Mouse (Mus musculus): Measurements from ENCODE around the gene Scaf4. TPM values are rescaled to one million over a fixed set of nuclear protein-coding genes. Genes with fewer than 3 reads are reported as not detected.

Scaf4 gene
- total RNA-seq, 2 experiments from 2014 or later: 40.2 to 46.7 TPM

GRCm38 (mm10) chr16:90214731-90215565 is 69.4 kb downstream of the Scaf4 start:
- intact Hi-C loops (cut with DNase I): no loop called here
- no peak for DNase-seq (ENCODE audit: extremely low spot score in 1 of 2, low spot score in 2 of 2)

- intact Hi-C loops (cut with DNase I): no loop called here
Observed at GRCm38 (mm10) chr16:90213477-90214339, 70.6 kb downstream of the Scaf4 start.

GRCm38 (mm10) chr16:90211767-90212166 is 72.5 kb downstream of the Scaf4 start:
- intact Hi-C loops (cut with DNase I): no loop called here
- DNase-seq (ENCODE audit: extremely low spot score in 1 of 2, low spot score in 2 of 2): no peak

More at GRCm38 (mm10) chr16:90213477-90214339, 70.6 kb downstream of the Scaf4 start:
- no peak for DNase-seq (ENCODE audit: extremely low spot score in 1 of 2, low spot score in 2 of 2)

- DNase-seq (ENCODE audit: extremely low spot score in 1 of 2, low spot score in 2 of 2): no peak
- intact Hi-C loops (cut with DNase I): no loop called here
Observed at GRCm38 (mm10) chr16:90210717-90211116, 73.6 kb downstream of the Scaf4 start.

GRCm38 (mm10) chr16:90208996-90209395 is 75.3 kb downstream of the Scaf4 start:
- intact Hi-C loops (cut with DNase I): no loop called here
- DNase-seq (ENCODE audit: extremely low spot score in 1 of 2, low spot score in 2 of 2): no peak

- DNase-seq (ENCODE audit: extremely low spot score in 1 of 2, low spot score in 2 of 2): no peak
Observed at GRCm38 (mm10) chr16:90204868-90205267, 79.4 kb downstream of the Scaf4 start.

GRCm38 (mm10) chr16:90203226-90203962 is 80.9 kb downstream of the Scaf4 start:
- intact Hi-C loops (cut with DNase I): no loop called here
- no peak for DNase-seq (ENCODE audit: extremely low spot score in 1 of 2, low spot score in 2 of 2)

More at GRCm38 (mm10) chr16:90204868-90205267, 79.4 kb downstream of the Scaf4 start:
- intact Hi-C loops (cut with DNase I): no loop called here

GRCm38 (mm10) chr16:90202140-90202539 is 82.2 kb downstream of the Scaf4 start:
- intact Hi-C loops (cut with DNase I): no loop called here
- no peak for DNase-seq (ENCODE audit: extremely low spot score in 1 of 2, low spot score in 2 of 2)

- intact Hi-C loops (cut with DNase I): no loop called here
- DNase-seq (ENCODE audit: extremely low spot score in 1 of 2, low spot score in 2 of 2): no peak
Observed at GRCm38 (mm10) chr16:90199174-90199573, 85.1 kb downstream of the Scaf4 start.

- intact Hi-C loops (cut with DNase I): no loop called here
- DNase-seq (ENCODE audit: extremely low spot score in 1 of 2, low spot score in 2 of 2): no peak
Observed at GRCm38 (mm10) chr16:90198626-90199025, 85.7 kb downstream of the Scaf4 start.

- intact Hi-C loops (cut with DNase I): no loop called here
- peak; percentile 37 to 86 for DNase-seq (ENCODE audit: extremely low spot score in 1 of 2, low spot score in 2 of 2)
Observed at GRCm38 (mm10) chr16:90197337-90197973, 86.8 kb downstream of the Scaf4 start.

- DNase-seq (ENCODE audit: extremely low spot score in 1 of 2, low spot score in 2 of 2): no peak
- intact Hi-C loops (cut with DNase I): no loop called here
Observed at GRCm38 (mm10) chr16:90196688-90197240, 87.5 kb downstream of the Scaf4 start.

GRCm38 (mm10) chr16:90193719-90194118 is 90.6 kb downstream of the Scaf4 start:
- intact Hi-C loops (cut with DNase I): no loop called here
- no peak for DNase-seq (ENCODE audit: extremely low spot score in 1 of 2, low spot score in 2 of 2)

- DNase-seq (ENCODE audit: extremely low spot score in 1 of 2, low spot score in 2 of 2): no peak
- intact Hi-C loops (cut with DNase I): no loop called here
Observed at GRCm38 (mm10) chr16:90191289-90191688, 93.0 kb downstream of the Scaf4 start.

GRCm38 (mm10) chr16:90187453-90187852 is 96.8 kb downstream of the Scaf4 start:
- DNase-seq (ENCODE audit: extremely low spot score in 1 of 2, low spot score in 2 of 2): peak in 1 of 2 experiments; percentile 55
- intact Hi-C loops (cut with DNase I): no loop called here

- intact Hi-C loops (cut with DNase I): loop anchor here (1.0 kb wide), 1 partner anchor 413 kb away; no protein-coding TSS in a partner anchor
Observed at GRCm38 (mm10) chr16:90185928-90186588, 98.2 kb downstream of the Scaf4 start.

GRCm38 (mm10) chr16:90184135-90184534 is 100.2 kb downstream of the Scaf4 start:
- DNase-seq (ENCODE audit: extremely low spot score in 1 of 2, low spot score in 2 of 2): no peak
- intact Hi-C loops (cut with DNase I): no loop called here

More at GRCm38 (mm10) chr16:90185928-90186588, 98.2 kb downstream of the Scaf4 start:
- peak; percentile 83 to 84 for DNase-seq (ENCODE audit: extremely low spot score in 1 of 2, low spot score in 2 of 2)

GRCm38 (mm10) chr16:90181673-90182072 is 102.6 kb downstream of the Scaf4 start:
- DNase-seq (ENCODE audit: extremely low spot score in 1 of 2, low spot score in 2 of 2): no peak
- intact Hi-C loops (cut with DNase I): no loop called here

Measured in left cerebral cortex, postnatal 10 days (tissue).